Mouse (Mus musculus): ENCODE data around the gene Sirt2. TPM values are rescaled to one million over a fixed set of nuclear protein-coding genes. Genes with fewer than 3 reads are reported as not detected.

Gene Sirt2
- polyA plus RNA-seq, 1 experiment, result 47.6 TPM

DNA sequence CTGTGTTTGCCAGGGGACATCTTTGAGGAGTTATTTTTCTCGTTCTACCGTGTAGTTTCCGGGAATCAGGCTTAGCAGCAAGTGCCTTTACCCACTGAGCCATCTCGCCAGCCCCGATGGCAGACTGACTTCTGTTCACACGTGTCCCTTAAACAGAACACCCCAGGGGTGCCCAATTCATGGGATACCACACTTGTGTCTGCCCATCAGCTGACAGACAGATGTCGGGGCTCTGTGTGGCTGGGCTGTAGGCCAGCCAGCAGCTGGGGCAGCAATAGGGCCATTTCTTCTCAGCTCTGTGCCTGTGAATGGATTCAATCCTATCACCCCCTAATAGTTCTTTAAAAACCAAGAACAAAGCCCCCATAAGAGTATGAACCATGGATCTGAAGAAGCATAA is 8.6 kb downstream of the Sirt2 start:
- H3K27ac ChIP-seq (ENCODE audit: insufficient read depth, low read depth, low read length), result no peak overlapping the region
- H3K27me3 ChIP-seq (ENCODE audit: control insufficient read depth, insufficient read depth, low read length), result no peaks in the 10 kb centered on the region
- peaks cover 8% of the 10 kb centered on the region; the same call in 1 of the 2 replicates for H3K36me3 ChIP-seq (ENCODE audit: control insufficient read depth, insufficient read depth, low read length)
- H3K4me1 ChIP-seq (ENCODE audit: control insufficient read depth, insufficient read depth, insufficient read length, low read length), result peaks cover under 1% of the 10 kb centered on the region; the same call in 1 of the 2 replicates
- 89% methylated on average over 7 of the region's 7 CpGs for WGBS
- TF ChIP-seq CTCF (IDR thresholded peaks at IDR 0.05; ENCODE audit: extremely low read depth, insufficient read length, insufficient replicate concordance, low read depth, low read length) (no peak), POLR2A (IDR thresholded peaks at IDR 0.05; ENCODE audit: low read depth, low read length) (no peak)
- H3K4me3 ChIP-seq (ENCODE audit: low read depth, low read length), result no peak overlapping the region

DNA sequence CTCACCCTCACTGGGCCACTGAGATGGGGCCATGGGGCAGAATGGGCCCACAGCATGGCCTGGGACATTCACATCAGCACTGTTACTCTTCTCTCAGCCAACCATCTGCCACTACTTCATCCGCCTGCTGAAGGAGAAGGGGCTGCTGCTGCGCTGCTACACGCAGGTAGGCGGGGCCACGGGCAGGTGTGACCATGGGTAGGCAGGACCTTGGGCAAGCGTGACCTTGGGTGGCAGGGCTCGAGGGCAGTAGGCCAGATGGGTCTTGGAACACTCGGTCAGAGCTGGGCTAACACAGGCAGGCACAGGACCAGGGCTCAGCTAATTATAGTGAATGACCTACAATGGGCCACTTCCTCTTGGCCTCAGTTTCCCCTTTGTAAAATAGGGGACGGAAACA is 12.3 kb downstream of the Sirt2 start:
- Histone ChIP-seq H3K4me3 (ENCODE audit: low read depth, low read length) (no peak overlapping the region), H3K4me1 (ENCODE audit: control insufficient read depth, insufficient read depth, insufficient read length, low read length) (peaks cover 4% of the 10 kb centered on the region; the same call in 1 of the 2 replicates), H3K27me3 (ENCODE audit: control insufficient read depth, insufficient read depth, low read length) (no peaks in the 10 kb centered on the region), H3K36me3 (ENCODE audit: control insufficient read depth, insufficient read depth, low read length) (peaks cover 7% of the 10 kb centered on the region; the same call in 1 of the 2 replicates), H3K27ac (ENCODE audit: insufficient read depth, low read depth, low read length) (no peak overlapping the region)
- TF ChIP-seq POLR2A (IDR thresholded peaks at IDR 0.05; ENCODE audit: low read depth, low read length) (no peak), CTCF (IDR thresholded peaks at IDR 0.05; ENCODE audit: extremely low read depth, insufficient read length, insufficient replicate concordance, low read depth, low read length) (no peak)
- WGBS, result 84% methylated on average over 9 of the region's 9 CpGs

DNA sequence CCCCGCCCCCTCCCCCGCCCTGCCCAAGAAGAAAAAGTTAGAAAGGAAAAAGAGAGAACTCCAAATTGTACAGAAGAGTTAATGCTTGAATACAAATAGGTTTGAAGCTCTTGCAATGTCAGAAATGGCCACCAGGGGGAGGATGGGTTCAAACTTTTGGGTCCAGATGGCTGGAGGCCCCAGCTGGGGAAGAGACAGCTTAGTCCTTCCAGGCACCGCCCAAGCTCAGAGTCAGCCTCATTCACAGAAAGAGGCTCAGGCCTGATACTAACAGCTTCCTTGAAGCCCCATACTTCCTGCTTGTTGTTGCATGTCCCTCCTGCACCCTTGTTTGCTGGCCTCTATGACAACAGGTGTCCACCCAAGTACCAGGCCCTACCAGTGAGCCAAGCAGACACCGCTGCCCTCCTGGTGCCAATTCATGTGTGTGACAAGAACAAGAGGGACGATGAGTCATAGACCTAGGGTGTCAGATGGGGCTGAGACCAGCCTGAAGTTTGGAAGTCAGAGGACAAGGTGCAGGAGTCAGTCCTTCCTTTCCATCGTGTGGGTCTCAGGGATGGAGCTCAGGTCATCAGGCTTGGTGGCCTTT is 13.6 kb downstream of the Sirt2 start:
- WGBS, result 35% methylated on average over 6 of the region's 6 CpGs
- peaks cover 8% of the 10 kb centered on the region; the same call in 1 of the 2 replicates for H3K36me3 ChIP-seq (ENCODE audit: control insufficient read depth, insufficient read depth, low read length)
- H3K27me3 ChIP-seq (ENCODE audit: control insufficient read depth, insufficient read depth, low read length), result no peaks in the 10 kb centered on the region
- peaks cover 4% of the 10 kb centered on the region; the same call in 1 of the 2 replicates for H3K4me1 ChIP-seq (ENCODE audit: control insufficient read depth, insufficient read depth, insufficient read length, low read length)
- no peak overlapping the region for H3K4me3 ChIP-seq (ENCODE audit: low read depth, low read length)
- peak overlapping the region; percentile 74 for H3K27ac ChIP-seq (ENCODE audit: insufficient read depth, low read depth, low read length)
- peak; percentile 87 for TF ChIP-seq CTCF (IDR thresholded peaks at IDR 0.05; ENCODE audit: extremely low read depth, insufficient read length, insufficient replicate concordance, low read depth, low read length)
- no peak for TF ChIP-seq POLR2A (IDR thresholded peaks at IDR 0.05; ENCODE audit: low read depth, low read length)

DNA sequence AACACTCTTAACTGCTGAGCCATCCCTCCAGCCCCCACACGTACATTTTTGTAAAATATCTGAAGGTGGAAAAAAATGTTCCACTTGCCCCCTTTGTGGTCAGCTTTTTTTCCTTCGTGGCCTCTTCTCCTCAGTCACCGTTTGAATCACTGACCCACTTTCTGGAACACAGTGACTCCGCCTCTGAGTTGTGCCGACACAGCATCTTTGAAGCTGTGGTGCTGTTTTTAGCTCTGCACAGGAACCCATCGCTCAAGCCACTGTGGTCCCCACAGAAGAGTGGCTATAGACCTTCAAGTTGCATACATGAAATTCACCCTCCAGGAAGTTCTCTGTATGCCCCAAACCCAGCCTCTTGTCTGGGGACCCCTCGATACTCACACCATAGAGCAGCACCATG is 14.3 kb downstream of the Sirt2 start:
- no peak overlapping the region for H3K4me3 ChIP-seq (ENCODE audit: low read depth, low read length)
- peaks cover 13% of the 10 kb centered on the region; the same call in 1 of the 2 replicates for H3K36me3 ChIP-seq (ENCODE audit: control insufficient read depth, insufficient read depth, low read length)
- WGBS, result 71% methylated on average over 7 of the region's 7 CpGs
- no peaks in the 10 kb centered on the region for H3K27me3 ChIP-seq (ENCODE audit: control insufficient read depth, insufficient read depth, low read length)
- H3K27ac ChIP-seq (ENCODE audit: insufficient read depth, low read depth, low read length), result peak overlapping the region; percentile 74
- peaks cover 4% of the 10 kb centered on the region; the same call in 1 of the 2 replicates for H3K4me1 ChIP-seq (ENCODE audit: control insufficient read depth, insufficient read depth, insufficient read length, low read length)
- TF ChIP-seq POLR2A (IDR thresholded peaks at IDR 0.05; ENCODE audit: low read depth, low read length) (no peak), CTCF (IDR thresholded peaks at IDR 0.05; ENCODE audit: extremely low read depth, insufficient read length, insufficient replicate concordance, low read depth, low read length) (no peak)

DNA sequence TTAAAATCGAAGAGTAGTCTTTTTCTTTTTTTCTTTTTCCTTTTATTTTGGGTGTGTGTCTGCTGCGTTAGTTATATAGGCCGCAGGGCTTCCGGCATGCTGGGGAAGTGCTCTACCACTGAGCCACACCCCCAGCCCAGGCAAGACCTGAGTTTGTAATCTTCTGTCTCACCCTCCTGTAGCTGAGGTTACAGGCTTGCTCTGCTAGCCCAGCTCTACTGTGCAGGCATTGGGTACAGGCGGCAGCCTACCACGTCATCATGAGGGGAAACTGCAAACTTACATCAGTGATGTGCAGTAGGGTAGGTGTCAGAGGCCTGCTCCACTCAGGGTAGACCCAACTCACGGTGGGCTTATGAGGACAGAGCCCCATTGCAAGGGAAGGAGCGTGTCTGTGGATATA is 14.7 kb downstream of the Sirt2 start:
- Histone ChIP-seq H3K27ac (ENCODE audit: insufficient read depth, low read depth, low read length) (peak overlapping the region; percentile 74), H3K4me3 (ENCODE audit: low read depth, low read length) (no peak overlapping the region), H3K27me3 (ENCODE audit: control insufficient read depth, insufficient read depth, low read length) (no peaks in the 10 kb centered on the region), H3K36me3 (ENCODE audit: control insufficient read depth, insufficient read depth, low read length) (peaks cover 13% of the 10 kb centered on the region; the same call in 1 of the 2 replicates), H3K4me1 (ENCODE audit: control insufficient read depth, insufficient read depth, insufficient read length, low read length) (peaks cover 4% of the 10 kb centered on the region; the same call in 1 of the 2 replicates)
- 81% methylated on average over 8 of the region's 8 CpGs for WGBS
- TF ChIP-seq CTCF (IDR thresholded peaks at IDR 0.05; ENCODE audit: extremely low read depth, insufficient read length, insufficient replicate concordance, low read depth, low read length) (no peak), POLR2A (IDR thresholded peaks at IDR 0.05; ENCODE audit: low read depth, low read length) (no peak)

DNA sequence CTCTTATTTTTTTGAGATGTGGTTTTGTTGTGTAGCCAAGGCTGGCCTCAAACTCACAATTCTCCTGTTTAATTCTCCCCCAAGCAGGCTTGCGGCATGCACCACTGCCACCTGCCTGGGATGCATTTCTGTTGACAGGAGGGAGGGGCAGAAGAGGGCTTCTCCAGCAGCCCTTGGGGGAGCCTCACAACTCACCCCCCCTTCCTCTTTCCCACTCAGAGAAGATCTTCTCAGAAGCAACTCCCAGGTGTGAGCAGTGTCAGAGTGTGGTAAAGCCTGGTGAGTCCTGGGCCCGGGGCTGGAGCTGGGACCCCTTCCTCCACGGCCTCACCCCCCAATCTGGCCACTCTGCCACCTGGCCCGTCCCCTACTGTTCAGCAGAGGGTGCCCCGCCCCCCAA is 18.6 kb downstream of the Sirt2 start:
- Histone ChIP-seq H3K36me3 (ENCODE audit: control insufficient read depth, insufficient read depth, low read length) (peaks cover 7% of the 10 kb centered on the region; the same call in 1 of the 2 replicates), H3K27me3 (ENCODE audit: control insufficient read depth, insufficient read depth, low read length) (no peaks in the 10 kb centered on the region), H3K4me3 (ENCODE audit: low read depth, low read length) (no peak overlapping the region), H3K4me1 (ENCODE audit: control insufficient read depth, insufficient read depth, insufficient read length, low read length) (peaks cover 4% of the 10 kb centered on the region), H3K27ac (ENCODE audit: insufficient read depth, low read depth, low read length) (no peak overlapping the region)
- TF ChIP-seq CTCF (IDR thresholded peaks at IDR 0.05; ENCODE audit: extremely low read depth, insufficient read length, insufficient replicate concordance, low read depth, low read length), result no peak
- no peak for TF ChIP-seq POLR2A (IDR thresholded peaks at IDR 0.05; ENCODE audit: low read depth, low read length)
- 84% methylated on average over 5 of the region's 5 CpGs for WGBS

DNA sequence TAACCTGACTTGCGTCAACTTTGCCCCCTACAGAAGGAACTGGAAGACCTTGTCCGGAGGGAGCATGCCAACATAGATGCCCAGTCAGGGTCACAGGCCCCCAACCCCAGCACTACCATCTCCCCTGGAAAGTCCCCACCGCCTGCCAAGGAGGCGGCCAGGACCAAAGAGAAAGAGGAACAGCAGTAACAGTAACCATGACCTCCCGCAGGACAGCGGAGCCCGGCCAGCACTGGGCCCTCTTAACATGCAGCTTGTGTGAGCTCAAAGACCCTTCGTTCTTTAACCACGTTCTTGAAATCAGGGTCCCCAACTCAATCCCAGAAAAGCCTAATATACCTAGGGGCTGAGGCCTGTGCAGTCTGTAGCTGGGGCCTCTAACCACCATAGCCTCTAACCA is 21.3 kb downstream of the Sirt2 start:
- H3K4me3 ChIP-seq (ENCODE audit: low read depth, low read length), result no peak overlapping the region
- peaks cover 5% of the 10 kb centered on the region for H3K4me1 ChIP-seq (ENCODE audit: control insufficient read depth, insufficient read depth, insufficient read length, low read length)
- WGBS, result 91% methylated on average over 9 of the region's 9 CpGs
- H3K36me3 ChIP-seq (ENCODE audit: control insufficient read depth, insufficient read depth, low read length), result peaks cover 7% of the 10 kb centered on the region; the same call in 1 of the 2 replicates
- TF ChIP-seq CTCF (IDR thresholded peaks at IDR 0.05; ENCODE audit: extremely low read depth, insufficient read length, insufficient replicate concordance, low read depth, low read length) (no peak), POLR2A (IDR thresholded peaks at IDR 0.05; ENCODE audit: low read depth, low read length) (no peak)
- H3K27ac ChIP-seq (ENCODE audit: insufficient read depth, low read depth, low read length), result no peak overlapping the region
- H3K27me3 ChIP-seq (ENCODE audit: control insufficient read depth, insufficient read depth, low read length), result no peaks in the 10 kb centered on the region
